Mouse (Mus musculus) spleen, adult 18-20 months (tissue): ENCODE data around the gene Eid2b.
A peak's percentile ranks its signal among the peaks of the same experiment; 100 is the strongest.

ENCODE experiments used
- DNase-seq, 2 experiments: peaks; one replicate each; pipeline ENCODE4 v3.0.0; 2022; ENCODE audit warnings: mixed read lengths in 2 of 2

The Eid2b gene

DNA sequence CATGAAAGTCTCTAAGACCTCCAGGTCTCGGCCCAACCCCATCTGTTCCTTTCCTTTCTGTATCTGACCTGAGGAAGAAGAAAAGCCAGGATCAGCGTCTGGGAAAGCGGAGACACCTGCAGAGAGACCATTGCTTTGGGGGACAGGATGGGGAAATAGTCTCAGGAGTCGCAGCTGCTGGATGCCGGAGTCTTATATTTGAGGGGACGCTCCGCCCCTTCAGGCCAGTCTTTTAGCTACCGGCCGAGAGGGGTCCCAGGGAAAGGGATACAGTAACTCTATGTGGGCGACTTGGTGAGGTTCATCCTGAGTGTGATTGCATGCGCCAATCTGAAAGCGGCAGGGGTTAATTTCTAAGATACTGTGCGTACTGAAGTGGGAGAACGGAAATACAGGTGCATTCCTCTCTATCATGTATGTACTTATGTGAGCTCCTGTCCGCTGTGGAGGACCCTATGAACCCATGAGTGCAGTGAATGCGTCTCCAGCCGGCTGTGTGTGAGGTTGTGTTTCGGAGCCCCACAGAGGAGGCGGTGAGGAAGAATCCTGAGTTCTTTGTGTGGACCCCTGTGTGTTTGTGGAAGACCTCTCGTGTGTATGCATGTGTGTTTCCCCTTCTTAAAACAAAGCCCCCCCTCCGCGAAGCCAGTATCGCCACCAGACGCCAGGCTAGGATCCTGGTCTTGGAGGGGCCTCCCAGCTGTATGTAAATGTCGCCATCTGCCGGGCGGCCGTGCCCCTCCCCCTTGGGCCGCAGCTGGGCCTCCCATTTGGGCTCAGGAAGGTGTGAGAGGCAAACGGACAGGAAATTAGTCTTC is 24.3 kb downstream of the Eid2b start, which contains the start of gene Dll3:
TSS of gene Dll3 (minus strand) at position 623 of the 818 bp plus-strand sequence.
- peak; percentile 34 to 58 for DNase-seq

DNA sequence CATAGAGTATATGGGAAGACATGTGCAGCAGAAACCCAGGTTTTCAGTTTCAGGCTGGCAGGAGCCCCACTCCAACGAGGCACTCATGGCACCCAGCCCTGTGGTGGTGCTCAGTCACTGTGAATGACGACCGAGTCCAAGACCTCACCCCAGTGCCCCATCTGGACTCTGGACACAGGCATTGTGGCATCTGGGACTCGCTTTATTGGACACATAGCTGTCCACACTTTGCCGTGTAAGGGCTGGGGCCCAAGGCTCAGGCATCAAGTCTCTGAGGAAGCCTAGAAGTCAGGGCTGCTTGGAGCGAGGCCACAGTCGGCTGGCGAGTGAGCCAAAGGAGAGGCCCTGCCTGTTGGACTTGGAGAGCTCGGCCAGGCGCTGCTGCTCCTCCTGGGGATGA is 28.1 kb downstream of the Eid2b start:
- no peak for DNase-seq

DNA sequence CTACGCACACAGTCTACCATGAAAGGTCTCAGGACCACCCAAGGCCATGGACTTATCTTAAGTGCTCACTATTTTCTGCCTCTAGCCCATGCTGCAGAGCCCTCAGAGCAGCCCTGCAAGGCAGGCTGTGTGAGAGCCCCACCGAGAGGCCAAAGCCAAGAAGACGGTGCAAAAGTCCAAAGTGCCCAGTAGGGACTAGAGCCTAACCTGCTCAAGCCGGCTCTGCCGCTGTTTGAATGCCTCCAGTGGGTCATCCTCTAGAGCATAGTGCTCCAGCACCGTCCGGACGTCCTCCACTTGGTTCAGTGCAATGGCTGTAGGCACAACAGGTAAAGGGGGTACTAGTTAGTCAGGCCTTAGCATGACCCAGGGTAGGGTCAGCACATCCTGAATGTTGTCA is 28.7 kb downstream of the Eid2b start:
- no peak for DNase-seq

DNA sequence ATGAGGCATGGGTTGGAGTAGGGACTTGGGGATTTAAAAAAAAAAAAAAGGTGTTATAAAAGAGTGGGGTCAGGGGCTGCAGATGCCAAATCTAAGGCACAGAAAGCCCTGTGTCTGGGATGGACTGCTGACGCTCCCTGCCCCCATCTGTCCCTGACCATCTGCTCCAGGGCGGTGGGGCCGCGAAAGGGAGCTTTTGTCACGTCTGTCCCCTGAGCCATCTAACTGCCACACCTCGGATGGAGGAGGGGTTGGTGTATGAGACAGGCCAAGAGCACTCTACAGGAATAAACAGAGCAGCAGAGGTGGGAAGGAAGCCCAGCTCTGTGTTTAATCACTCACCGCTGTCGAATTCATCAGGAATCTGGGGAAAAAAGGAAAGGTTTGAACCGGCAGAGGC is 32.2 kb downstream of the Eid2b start:
- DNase-seq, result no peak

DNA sequence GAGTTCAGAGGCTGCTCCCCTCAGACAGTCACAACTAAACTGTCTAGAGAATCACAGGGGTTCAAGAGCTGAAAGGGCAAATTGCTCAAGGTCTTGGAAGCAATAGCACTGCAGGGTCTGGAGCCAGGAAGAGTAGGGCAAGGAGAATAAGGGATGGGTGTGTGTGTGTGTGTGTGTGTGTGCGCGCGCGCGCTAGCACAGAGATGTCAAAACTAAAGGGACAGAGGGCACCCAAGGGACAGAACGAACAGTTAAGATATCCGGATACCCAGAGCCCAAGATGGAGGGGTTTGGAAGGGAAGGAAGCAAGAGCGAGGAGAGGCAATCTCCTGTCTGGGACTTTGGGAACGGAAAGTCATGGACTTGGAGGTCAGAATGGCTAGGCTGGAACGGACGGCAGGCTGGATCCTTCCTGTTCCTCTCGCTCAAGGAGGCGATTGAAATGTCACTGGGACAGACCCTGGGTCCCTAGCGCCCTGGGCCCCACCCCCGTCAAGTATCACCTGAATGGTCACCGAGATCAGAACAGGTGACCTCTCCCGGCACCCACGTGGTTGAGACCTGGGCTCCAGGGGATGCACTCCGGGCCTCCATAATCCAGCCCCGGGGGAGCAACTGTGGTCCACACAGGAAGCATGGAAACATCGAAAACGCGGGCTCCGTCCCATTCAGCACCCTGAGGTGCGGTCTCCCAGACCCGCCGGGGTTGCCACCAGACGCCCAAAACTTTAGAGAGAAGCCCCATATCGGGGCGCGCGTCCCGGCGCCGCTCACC is 33.8 kb downstream of the Eid2b start:
- DNase-seq, result no peak

DNA sequence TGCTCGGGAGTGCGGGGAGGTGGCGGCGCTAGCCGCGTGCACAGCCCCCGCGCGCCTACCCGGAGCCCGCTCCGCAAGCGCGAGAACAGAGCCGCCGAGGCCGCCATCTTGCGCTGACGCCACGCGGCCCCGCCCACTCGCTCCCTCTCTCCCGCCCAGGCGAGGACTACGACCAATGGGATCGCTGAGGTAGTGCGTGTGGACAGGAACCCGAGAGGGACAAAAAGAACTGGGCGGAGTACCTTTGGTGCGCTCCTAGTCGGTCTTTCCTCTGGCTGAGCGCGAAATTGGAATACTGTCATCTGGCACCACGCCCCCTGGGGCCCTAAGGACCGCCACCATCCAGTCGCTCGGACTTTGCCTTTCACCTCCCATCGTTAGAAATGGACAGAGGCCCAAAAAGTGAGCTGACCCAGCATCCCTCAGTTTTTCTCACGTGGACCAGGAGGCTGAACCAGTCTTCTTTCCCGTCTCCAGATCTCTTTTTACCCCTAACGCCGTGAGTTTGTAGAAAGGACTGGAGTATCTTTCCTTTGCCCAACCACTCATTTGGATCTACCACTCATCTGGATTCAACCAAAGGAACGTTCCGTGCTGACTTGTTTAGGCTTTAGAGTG is 34.5 kb downstream of the Eid2b start, which contains the start of gene Timm50:
TSS of gene Timm50 (minus strand) at position 147 of the 618 bp plus-strand sequence.
- peak; percentile 89 to 97 for DNase-seq

DNA sequence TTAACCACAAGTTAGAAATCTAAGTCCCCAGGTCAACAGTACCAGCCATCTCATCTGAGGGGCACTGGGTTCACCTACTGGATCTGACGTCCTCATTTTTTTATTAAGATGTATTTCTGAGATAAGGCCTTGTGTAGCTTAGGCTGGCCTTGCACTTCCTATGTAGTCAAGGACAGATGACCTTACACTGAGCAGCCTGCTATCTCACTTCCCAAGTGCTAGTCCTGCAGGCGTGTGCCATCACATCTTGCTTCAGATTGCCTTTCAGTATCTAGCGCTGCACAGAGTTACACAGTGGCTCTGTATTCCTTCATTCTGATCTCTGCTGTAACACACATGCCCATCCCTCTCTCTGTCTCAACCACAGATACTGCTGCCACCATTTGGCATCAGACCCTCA is 40.5 kb downstream of the Eid2b start:
- no peak for DNase-seq

DNA sequence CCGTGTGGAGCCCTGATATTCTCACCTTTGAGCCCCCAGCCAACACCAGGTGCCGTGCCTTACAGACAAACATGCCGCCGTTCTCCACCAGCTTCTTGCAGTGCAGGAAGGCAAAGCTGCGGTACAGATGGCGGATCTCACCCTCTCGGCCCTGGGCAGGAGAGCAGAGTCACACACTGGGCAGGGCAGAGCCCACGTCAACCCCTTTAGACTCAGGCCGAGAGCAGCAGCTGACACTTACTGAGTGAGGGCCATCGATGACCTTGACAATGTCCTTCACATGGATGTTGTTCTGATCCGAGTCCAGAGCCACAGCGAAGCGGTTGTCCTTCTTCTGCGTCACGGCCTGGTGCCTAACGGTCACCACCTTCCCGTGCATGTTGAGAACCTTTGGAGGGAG is 41.2 kb downstream of the Eid2b start:
- DNase-seq, result no peak

DNA sequence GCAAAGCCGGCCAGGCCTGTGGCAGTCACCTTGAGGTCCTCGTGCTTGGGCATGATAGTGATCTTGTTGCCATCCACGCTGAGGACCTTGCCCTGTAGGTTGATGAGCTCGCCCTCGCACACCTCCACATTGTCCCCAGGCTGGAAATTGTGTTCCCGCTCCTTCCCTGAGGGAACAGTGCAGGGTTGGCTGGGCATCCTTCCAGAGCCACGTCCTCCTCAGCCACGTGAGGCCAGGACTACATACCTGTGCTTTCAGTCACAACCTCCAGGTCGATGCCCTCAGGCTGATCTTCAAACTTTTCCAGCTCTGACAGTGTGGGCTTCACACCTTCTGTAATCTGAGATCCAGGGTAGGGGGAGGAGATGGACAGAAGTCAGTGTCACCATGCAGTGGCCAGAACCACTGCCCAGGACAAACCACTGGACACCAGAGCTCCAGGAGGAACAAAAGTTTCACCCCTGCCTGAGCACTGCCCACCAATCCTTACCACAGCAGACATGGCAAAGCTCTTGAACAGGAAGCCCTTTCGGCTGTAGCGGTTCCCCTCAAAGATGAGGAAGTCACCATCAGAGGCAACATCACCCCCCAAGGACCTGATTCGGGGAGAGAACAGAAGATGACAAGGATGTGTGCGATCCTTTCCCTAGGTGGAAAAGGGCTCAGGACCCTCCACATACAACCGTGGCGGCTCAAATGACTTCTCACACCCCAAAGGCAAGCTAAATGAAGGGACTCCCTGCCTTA is 44.6 kb downstream of the Eid2b start:
- DNase-seq, result no peak

DNA sequence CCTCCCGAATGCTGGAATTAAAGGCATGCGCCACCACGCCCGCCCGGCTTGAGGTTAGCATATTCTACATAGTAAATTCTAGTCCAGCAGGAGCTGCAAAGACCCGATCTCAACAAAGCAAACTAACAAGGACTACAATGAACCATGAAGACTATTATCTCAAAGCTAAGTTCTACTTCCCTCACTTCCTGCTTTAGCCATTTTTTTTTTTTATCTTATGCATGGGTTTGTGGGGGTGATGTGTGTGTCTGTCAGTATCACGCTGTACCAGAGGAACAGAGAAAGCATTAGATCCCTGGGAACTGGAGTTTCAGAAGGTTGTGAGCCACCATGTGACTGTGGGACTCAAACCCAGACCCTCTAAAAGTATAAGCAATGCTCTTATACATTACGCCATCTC is 47.8 kb downstream of the Eid2b start:
- DNase-seq, result no peak

DNA sequence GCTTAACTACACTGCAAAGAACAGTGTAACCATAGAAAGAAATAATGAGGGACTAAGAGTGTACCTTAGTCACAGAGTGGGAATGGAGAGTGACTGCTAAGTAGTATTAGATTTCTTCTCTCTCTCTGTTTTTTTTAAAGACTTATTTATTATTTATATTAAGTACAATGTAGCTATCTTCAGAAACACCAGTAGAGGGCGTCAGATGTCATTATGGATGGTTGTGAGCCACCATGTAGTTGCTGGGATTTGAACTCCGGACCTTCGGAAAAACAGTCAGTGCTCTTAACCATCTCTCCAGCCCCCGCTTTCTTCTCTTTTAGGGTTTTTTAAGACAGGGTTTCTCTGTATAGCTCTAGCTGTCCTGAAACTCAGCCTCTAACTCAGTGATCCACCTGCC is 48.9 kb downstream of the Eid2b start:
- DNase-seq, result no peak

DNA sequence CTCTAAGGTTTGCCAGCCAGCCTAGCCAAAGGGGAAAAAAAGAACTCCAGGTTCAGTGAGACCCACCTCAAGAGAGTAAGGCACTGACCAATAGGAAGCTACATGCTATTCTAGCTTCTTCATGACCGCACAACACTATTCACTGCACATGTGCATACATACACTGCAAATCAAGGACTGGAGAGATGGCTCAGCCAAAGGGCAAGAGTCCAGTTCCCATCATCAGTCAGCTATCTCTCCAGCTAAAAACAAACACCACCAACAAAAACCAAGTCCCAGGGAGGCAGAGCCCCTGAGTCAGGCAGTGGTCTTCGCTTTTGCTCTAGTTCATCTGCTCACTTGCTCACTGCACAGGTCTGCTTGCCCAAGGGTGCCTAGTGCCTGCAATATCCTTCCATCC is 50.7 kb downstream of the Eid2b start:
- no peak for DNase-seq
